Mouse (Mus musculus) testis, postnatal 14 days (tissue): ENCODE results near the gene Gm9913.
A peak's percentile ranks its signal among the peaks of the same experiment; 100 is the strongest.

Experiments
- DNase-seq: peaks from one replicate; pipeline ENCODE4 v3.0.0; 2021; ENCODE audit warnings: low spot score

Gm9913 gene

GRCm38 (mm10) chr2:125505006-125505745 lies at the start of gene Gm9913:
TSS of gene Gm9913 (plus strand) at chr2:125505089.
- DNase-seq: peak; percentile 29

GRCm38 (mm10) chr2:125456059-125456789 lies 48.7 kb upstream of the Gm9913 start:
- no peak for DNase-seq

GRCm38 (mm10) chr2:125459087-125459486 lies 45.8 kb upstream of the Gm9913 start:
- no peak for DNase-seq

GRCm38 (mm10) chr2:125464036-125464435 lies 40.9 kb upstream of the Gm9913 start:
- DNase-seq: no peak

GRCm38 (mm10) chr2:125470553-125471295 lies 34.2 kb upstream of the Gm9913 start:
- DNase-seq: no peak

- DNase-seq: no peak
Observed at GRCm38 (mm10) chr2:125471721-125472120, 33.2 kb upstream of the Gm9913 start.

GRCm38 (mm10) chr2:125473228-125473627 lies 31.7 kb upstream of the Gm9913 start:
- DNase-seq: no peak

GRCm38 (mm10) chr2:125474690-125475089 lies 30.2 kb upstream of the Gm9913 start:
- no peak for DNase-seq

GRCm38 (mm10) chr2:125476231-125476630 lies 28.7 kb upstream of the Gm9913 start:
- DNase-seq: no peak

GRCm38 (mm10) chr2:125477367-125477766 lies 27.5 kb upstream of the Gm9913 start:
- no peak for DNase-seq

- DNase-seq: no peak
Observed at GRCm38 (mm10) chr2:125478705-125479104, 26.2 kb upstream of the Gm9913 start.

GRCm38 (mm10) chr2:125480057-125480456 lies 24.8 kb upstream of the Gm9913 start:
- DNase-seq: no peak

GRCm38 (mm10) chr2:125481116-125481515 lies 23.8 kb upstream of the Gm9913 start:
- DNase-seq: no peak

GRCm38 (mm10) chr2:125481531-125482317 lies 23.2 kb upstream of the Gm9913 start:
- DNase-seq: no peak

GRCm38 (mm10) chr2:125484164-125484563 lies 20.7 kb upstream of the Gm9913 start:
- DNase-seq: no peak

GRCm38 (mm10) chr2:125484910-125485309 lies 20.0 kb upstream of the Gm9913 start:
- DNase-seq: no peak

- no peak for DNase-seq
Observed at GRCm38 (mm10) chr2:125489979-125490378, 14.9 kb upstream of the Gm9913 start.

GRCm38 (mm10) chr2:125492050-125492900 lies 12.6 kb upstream of the Gm9913 start:
- no peak for DNase-seq

- DNase-seq: no peak
Observed at GRCm38 (mm10) chr2:125494291-125494690, 10.6 kb upstream of the Gm9913 start.

- no peak for DNase-seq
Observed at GRCm38 (mm10) chr2:125494831-125495812, 9.8 kb upstream of the Gm9913 start.
